ENCODE assay signal across 22 mouse cellular contexts in the genomic region with DNA sequence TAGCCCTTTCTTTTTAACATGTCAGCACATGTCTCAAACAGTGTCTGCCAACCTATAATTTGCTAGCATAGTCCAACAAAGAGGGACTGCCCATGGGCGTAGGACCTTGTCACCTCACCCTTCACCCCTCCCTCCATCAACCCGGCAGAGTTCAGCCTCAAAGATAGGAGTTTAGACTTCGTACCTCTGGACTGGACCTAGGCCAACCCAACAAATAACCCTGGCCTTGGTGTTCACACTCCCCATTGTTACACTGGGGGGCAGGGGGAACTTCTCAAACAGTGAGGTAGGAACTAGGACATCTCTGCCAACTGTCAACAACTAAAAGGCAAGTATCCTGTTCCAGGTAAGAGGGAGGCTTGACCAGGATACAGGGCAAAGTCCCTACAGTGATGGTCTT.
DNase-seq lines count a peak whose midpoint lies in the region; ATAC-seq and TF ChIP-seq lines count a peak whose summit lies in the region.
"Had no signal": no experiment of that assay in that cellular context is flagged by ENCODE, and none has a peak within 500 bp of the region (broad histone marks: within the 10 kb centered on the region; RNA-seq: fewer than 3 reads in every experiment).

No protein-coding gene starts in this region.

- no peaks in the 10 kb centered on the region for H3K36me3 ChIP-seq in hindbrain, embryonic 10.5 days
- H3K36me3 ChIP-seq in hindbrain, embryonic 12.5 days = no peaks in the 10 kb centered on the region
- no peaks in the 10 kb centered on the region for H3K36me3 ChIP-seq in liver, embryonic 16.5 days (ENCODE audit: control insufficient read depth, insufficient read depth)
- no peaks in the 10 kb centered on the region for H3K36me3 ChIP-seq in liver, embryonic 11.5 days (ENCODE audit: control insufficient read depth, insufficient read depth, low read length)
- H3K36me3 ChIP-seq in liver, postnatal 0 days (replicated peaks; ENCODE audit: insufficient read depth, low read length) = no peaks in the 10 kb centered on the region
- H3K36me3 ChIP-seq: embryonic facial prominence, embryonic 15.5 days; limb, embryonic 13.5 days had no signal

- no peak for TF ChIP-seq CTCF in liver, postnatal 0 days (IDR thresholded peaks at IDR 0.05; ENCODE audit: low read depth)

- no peak overlapping the region for H3K4me2 ChIP-seq in hindbrain, embryonic 12.5 days (replicated peaks)
- no peak overlapping the region for H3K4me2 ChIP-seq in liver, embryonic 16.5 days (ENCODE audit: low read depth, low read length)
- no peak overlapping the region for H3K4me2 ChIP-seq in liver, embryonic 11.5 days
- no peak overlapping the region for H3K4me2 ChIP-seq in liver, postnatal 0 days (ENCODE audit: low read depth, low read length)
- H3K4me2 ChIP-seq: embryonic facial prominence, embryonic 15.5 days; forebrain, embryonic 13.5 days; limb, embryonic 13.5 days; lung, embryonic 14.5 days had no signal

- WGBS in hindbrain, embryonic 10.5 days = 66% methylated on average over 3 of the region's 3 CpGs
- WGBS in hindbrain, embryonic 12.5 days = 72% methylated on average over 3 of the region's 3 CpGs
- WGBS in liver, embryonic 16.5 days (ENCODE audit: insufficient replicate concordance) = 48% methylated on average over 3 of the region's 3 CpGs
- 68% methylated on average over 3 of the region's 3 CpGs for WGBS in liver, embryonic 11.5 days
- WGBS in liver, postnatal 0 days (ENCODE audit: insufficient replicate concordance) = 48% methylated on average over 3 of the region's 3 CpGs

- TF ChIP-seq EP300 in liver, postnatal 0 days (IDR thresholded peaks at IDR 0.05; ENCODE audit: low read depth) = peak; percentile 67

- no peak for ATAC-seq in hindbrain, embryonic 12.5 days (ENCODE audit: low FRiP score)
- ATAC-seq in liver, embryonic 16.5 days (ENCODE audit: low read depth) = peak; percentile 33
- ATAC-seq in liver, embryonic 11.5 days (replicated peaks; ENCODE audit: low FRiP score) = no peak
- peak; percentile 93 for ATAC-seq in liver, postnatal 0 days
- ATAC-seq: forebrain, embryonic 13.5 days had no signal

- no peak for DNase-seq in hindbrain, embryonic 10.5 days (ENCODE audit: low spot score)
- no peak for DNase-seq in liver, embryonic 11.5 days (ENCODE audit: low spot score)
- DNase-seq in liver, postnatal 0 days = peak; percentile 56
- no peak for DNase-seq in T-cell, adult 2 months (ENCODE audit: low spot score)
- no peak for DNase-seq in left cerebral cortex, adult 8-10 months (ENCODE audit: low spot score in 2 of 2)
- DNase-seq: adrenal gland, postnatal 25 days; cerebellum, adult 11-12 months; cerebellum, postnatal 25 days; embryo, embryonic 11 days; gastrocnemius, postnatal 25 days; kidney, postnatal 25 days; lung, embryonic 14.5 days; lung, postnatal 4 days; retina, postnatal 1 day; right cerebral cortex, postnatal 4 days; thymus, postnatal 36 days had no signal

- H3K9ac ChIP-seq in hindbrain, embryonic 12.5 days = no peak overlapping the region
- no peak overlapping the region for H3K9ac ChIP-seq in liver, embryonic 16.5 days (ENCODE audit: low read depth, low read length)
- H3K9ac ChIP-seq in liver, embryonic 11.5 days (ENCODE audit: low read depth, low read length) = no peak overlapping the region
- H3K9ac ChIP-seq in liver, postnatal 0 days (replicated peaks) = no peak overlapping the region
- H3K9ac ChIP-seq: embryonic facial prominence, embryonic 15.5 days; forebrain, embryonic 13.5 days; limb, embryonic 13.5 days; lung, embryonic 14.5 days had no signal

- H3K9me3 ChIP-seq in hindbrain, embryonic 10.5 days = no peaks in the 10 kb centered on the region
- no peaks in the 10 kb centered on the region for H3K9me3 ChIP-seq in hindbrain, embryonic 12.5 days (replicated peaks)
- no peaks in the 10 kb centered on the region for H3K9me3 ChIP-seq in liver, embryonic 16.5 days (replicated peaks; ENCODE audit: control insufficient read depth, low read length)
- H3K9me3 ChIP-seq in liver, embryonic 11.5 days (ENCODE audit: control insufficient read depth, low read length) = no peaks in the 10 kb centered on the region
- H3K9me3 ChIP-seq in liver, postnatal 0 days (ENCODE audit: low read length) = no peaks in the 10 kb centered on the region
- H3K9me3 ChIP-seq: embryonic facial prominence, embryonic 15.5 days; forebrain, embryonic 13.5 days; limb, embryonic 13.5 days had no signal

- H3K27ac ChIP-seq in hindbrain, embryonic 10.5 days = peak overlapping the region; percentile 62
- no peak overlapping the region for H3K27ac ChIP-seq in hindbrain, embryonic 12.5 days
- no peak overlapping the region for H3K27ac ChIP-seq in liver, embryonic 16.5 days (ENCODE audit: low read length)
- no peak overlapping the region for H3K27ac ChIP-seq in liver, embryonic 11.5 days (ENCODE audit: low read depth, low read length)
- H3K27ac ChIP-seq in liver, postnatal 0 days (ENCODE audit: low read depth) = peak overlapping the region; percentile 55
- H3K27ac ChIP-seq: embryonic facial prominence, embryonic 15.5 days; forebrain, embryonic 13.5 days; limb, embryonic 13.5 days had no signal

- peaks cover 40% of the 10 kb centered on the region for H3K4me1 ChIP-seq in hindbrain, embryonic 10.5 days (replicated peaks)
- H3K4me1 ChIP-seq in hindbrain, embryonic 12.5 days = peaks cover 8% of the 10 kb centered on the region
- H3K4me1 ChIP-seq in liver, embryonic 16.5 days (ENCODE audit: control insufficient read depth, low read depth, low read length) = peaks cover 21% of the 10 kb centered on the region
- H3K4me1 ChIP-seq in liver, embryonic 11.5 days (replicated peaks; ENCODE audit: control insufficient read depth, insufficient read depth, low read length) = peaks cover 11% of the 10 kb centered on the region
- peaks cover 9% of the 10 kb centered on the region; the same call in 1 of the 2 replicates for H3K4me1 ChIP-seq in liver, postnatal 0 days (ENCODE audit: insufficient read depth)
- H3K4me1 ChIP-seq: embryonic facial prominence, embryonic 15.5 days; limb, embryonic 13.5 days had no signal

- H3K4me3 ChIP-seq in hindbrain, embryonic 10.5 days = no peak overlapping the region
- H3K4me3 ChIP-seq in hindbrain, embryonic 12.5 days = no peak overlapping the region
- H3K4me3 ChIP-seq in liver, embryonic 16.5 days (ENCODE audit: low read depth, low read length) = no peak overlapping the region
- H3K4me3 ChIP-seq in liver, embryonic 11.5 days (ENCODE audit: low read depth, low read length) = no peak overlapping the region
- H3K4me3 ChIP-seq in liver, postnatal 0 days (ENCODE audit: low read depth, low read length) = no peak overlapping the region
- H3K4me3 ChIP-seq: embryonic facial prominence, embryonic 15.5 days; forebrain, embryonic 13.5 days; limb, embryonic 13.5 days had no signal

- no peaks in the 10 kb centered on the region for H3K27me3 ChIP-seq in hindbrain, embryonic 10.5 days (ENCODE audit: insufficient read depth, poor library complexity, severe bottlenecking)
- H3K27me3 ChIP-seq in hindbrain, embryonic 12.5 days = no peaks in the 10 kb centered on the region
- no peaks in the 10 kb centered on the region for H3K27me3 ChIP-seq in liver, embryonic 16.5 days (ENCODE audit: control insufficient read depth, insufficient read depth, low read depth, low read length)
- H3K27me3 ChIP-seq in liver, embryonic 11.5 days (replicated peaks; ENCODE audit: control insufficient read depth, insufficient read depth, low read length) = no peaks in the 10 kb centered on the region
- H3K27me3 ChIP-seq in liver, postnatal 0 days (ENCODE audit: insufficient read depth, low read length) = no peaks in the 10 kb centered on the region
- H3K27me3 ChIP-seq: CH12.LX; embryonic facial prominence, embryonic 15.5 days; forebrain, embryonic 13.5 days; limb, embryonic 13.5 days had no signal

Comparison
In these comparisons a context has a peak if more than half of its experiments do, and no peak if none do; other contexts are left out.
1. H3K27ac ChIP-seq: peak in hindbrain, embryonic 10.5 days (single experiment) and liver, postnatal 0 days (single experiment); none in hindbrain, embryonic 12.5 days (single experiment), liver, embryonic 16.5 days (single experiment) and liver, embryonic 11.5 days (single experiment).
2. ATAC-seq: peak in liver, embryonic 16.5 days (single experiment) and liver, postnatal 0 days (single experiment); none in hindbrain, embryonic 12.5 days (single experiment) and liver, embryonic 11.5 days (single experiment).